Mouse (Mus musculus) 3134 (cell line): ENCODE results near the gene Cse1l.

Experiments used
- DNase-seq: peaks from one replicate; pipeline ENCODE4 v3.0.0-alpha.2; 2011; ENCODE audit warnings: low spot score; ENCODE audit not compliant: insufficient read length; ENCODE audit errors: extremely low read depth

Gene Cse1l

GRCm38 (mm10) chr2:166964773-166965172, 58.9 kb downstream of the Cse1l start:
- DNase-seq = no peak

GRCm38 (mm10) chr2:166973153-166973552, 67.3 kb downstream of the Cse1l start:
- DNase-seq = no peak

- DNase-seq = no peak
Measured at GRCm38 (mm10) chr2:166974177-166974872, 68.5 kb downstream of the Cse1l start.

GRCm38 (mm10) chr2:166976356-166976755, 70.5 kb downstream of the Cse1l start:
- DNase-seq = no peak

- no peak for DNase-seq
Measured at GRCm38 (mm10) chr2:166977490-166977889, 71.7 kb downstream of the Cse1l start.

GRCm38 (mm10) chr2:166980161-166980560, 74.3 kb downstream of the Cse1l start:
- DNase-seq = no peak

GRCm38 (mm10) chr2:166983351-166983894, 77.6 kb downstream of the Cse1l start:
- DNase-seq = no peak

- no peak for DNase-seq
Measured at GRCm38 (mm10) chr2:166990861-166991260, 85.0 kb downstream of the Cse1l start.

GRCm38 (mm10) chr2:166991945-166992344, 86.1 kb downstream of the Cse1l start:
- peak; percentile 32 for DNase-seq

- peak; percentile 40 for DNase-seq
Measured at GRCm38 (mm10) chr2:166995021-166995795, 89.4 kb downstream of the Cse1l start.
